Mouse (Mus musculus) forebrain, embryonic 12.5 days (tissue): Measurements from ENCODE around the gene Olfr575. TPM values are rescaled to one million over a fixed set of nuclear protein-coding genes. Genes with fewer than 3 reads are reported as not detected.
A peak's percentile ranks its signal among the peaks of the same experiment; 100 is the strongest.

ENCODE experiments used
- ATAC-seq: fragments of 200-750 bp; cut with Nextera tagmentation; 2 replicates; pipeline ENCODE4 v1.8.0; 2017; ENCODE audit warnings: moderate TSS enrichment; ENCODE audit not compliant: low FRiP score
- H3K27ac ChIP-seq: fragments of 300-500 bp; sonication (generic); 2 replicates; pipeline ENCODE4 v1.5.1; 2016; ENCODE audit warnings: mild to moderate bottlenecking
- H3K27me3 ChIP-seq: fragments of 300-500 bp; sonication (generic); 2 replicates; pipeline ENCODE4 v1.6.1; 2016; ENCODE audit warnings: mild to moderate bottlenecking
- H3K36me3 ChIP-seq: fragments of 300-500 bp; sonication (generic); replicated peaks from 2 replicates; pipeline ENCODE4 v1.6.1; 2016; ENCODE audit warnings: mild to moderate bottlenecking
- H3K4me1 ChIP-seq: fragments of 300-500 bp; sonication (generic); 2 replicates; pipeline ENCODE4 v1.6.1; 2016
- H3K4me2 ChIP-seq: fragments of 300-500 bp; sonication (generic); 2 replicates; pipeline ENCODE4 v1.6.1; 2016; ENCODE audit warnings: mild to moderate bottlenecking, moderate library complexity
- H3K4me3 ChIP-seq: fragments of 300-500 bp; sonication (generic); replicated peaks from 2 replicates; pipeline ENCODE4 v1.5.1; 2016; ENCODE audit warnings: mild to moderate bottlenecking
- H3K9ac ChIP-seq: fragments of 300-500 bp; sonication (generic); 2 replicates; pipeline ENCODE4 v1.6.1; 2016; ENCODE audit warnings: mild to moderate bottlenecking
- H3K9me3 ChIP-seq: fragments of 300-500 bp; sonication (generic); 2 replicates; pipeline ENCODE4 v1.6.1; 2016
- WGBS: fragments of 180-500 bp; shearing (Covaris S2); methylation state at CpG from one replicate; pipeline ENCODE4 v1.1.7; 2016; 5-methylcytosine and 5-hydroxymethylcytosine counted together
- polyA plus RNA-seq: library from polyadenylated mRNA; unstranded; fragments of >200 nt; fragmentation: Nextera tagmentation; extraction: Ambion mirVana; gene quantifications from 2 replicates; pipeline ENCODE4 v1.2.1, GENCODE M21; 2016

Gene Olfr575
- not detected in 2 replicates for polyA plus RNA-seq

DNA sequence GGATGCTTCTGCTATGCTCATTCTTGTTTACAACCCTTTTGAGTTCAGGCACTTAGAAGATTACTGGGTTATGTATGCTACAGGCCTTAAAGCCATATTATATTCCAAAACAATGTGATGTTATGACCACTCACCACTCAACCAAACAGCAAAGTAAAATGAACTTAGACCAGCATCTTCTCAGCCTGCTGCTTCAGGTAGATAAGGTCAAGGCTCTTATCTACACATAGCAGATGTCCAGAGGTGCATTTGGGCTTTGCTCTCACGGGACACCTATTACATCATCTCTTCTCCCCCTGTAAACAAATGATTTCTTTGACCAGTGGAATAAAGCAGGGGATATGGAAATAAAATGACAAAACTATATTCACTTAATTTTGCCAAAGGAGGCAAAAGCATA lies at the start of gene Olfr575:
Olfr575 (minus strand) TSS at position 183 of the 400 bp plus-strand sequence.
- Histone ChIP-seq H3K4me2 (no peak within 1 kb of the TSS), H3K36me3 (no peaks in the 10 kb centered on the region), H3K9me3 (no peaks in the 10 kb centered on the region), H3K4me1 (no peaks in the 10 kb centered on the region), H3K4me3 (no peak within 1 kb of the TSS), H3K27ac (no peak within 1 kb of the TSS), H3K9ac (no peak within 1 kb of the TSS), H3K27me3 (no peaks in the 10 kb centered on the region)
- no peak for ATAC-seq
- WGBS, result 76% methylated on average over 1 of the region's 1 CpGs

DNA sequence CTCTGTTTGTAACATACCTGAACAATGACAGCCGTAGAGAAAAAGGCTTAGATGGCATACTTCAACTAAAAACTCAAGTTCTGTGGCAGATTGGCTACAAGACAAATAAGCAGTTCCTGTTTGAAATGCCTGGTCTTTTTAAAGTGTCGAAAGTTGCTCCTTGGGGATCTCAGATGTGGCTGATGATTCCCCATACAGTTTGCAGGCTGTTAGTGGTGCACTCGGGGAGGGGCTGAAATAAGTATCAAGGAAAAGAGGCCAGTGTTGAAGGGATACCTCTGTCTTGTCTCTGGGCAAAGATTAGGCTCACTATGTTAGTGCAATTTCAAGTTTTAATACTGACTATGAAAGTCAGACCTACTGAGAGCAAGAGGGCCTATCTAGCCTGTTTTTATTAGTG lies 30.6 kb upstream of the Olfr575 start, which contains the start of gene Olfr578:
Olfr578 (minus strand) TSS at position 101 of the 400 bp plus-strand sequence.
- no peaks in the 10 kb centered on the region for H3K27me3 ChIP-seq
- no peaks in the 10 kb centered on the region for H3K4me1 ChIP-seq
- no peak within 1 kb of the TSS for H3K27ac ChIP-seq
- no peaks in the 10 kb centered on the region for H3K36me3 ChIP-seq
- no peak for ATAC-seq
- H3K9me3 ChIP-seq, result no peaks in the 10 kb centered on the region
- 78% methylated on average over 3 of the region's 3 CpGs for WGBS
- H3K9ac ChIP-seq, result no peak within 1 kb of the TSS
- no peak within 1 kb of the TSS for H3K4me2 ChIP-seq
- H3K4me3 ChIP-seq, result no peak within 1 kb of the TSS

DNA sequence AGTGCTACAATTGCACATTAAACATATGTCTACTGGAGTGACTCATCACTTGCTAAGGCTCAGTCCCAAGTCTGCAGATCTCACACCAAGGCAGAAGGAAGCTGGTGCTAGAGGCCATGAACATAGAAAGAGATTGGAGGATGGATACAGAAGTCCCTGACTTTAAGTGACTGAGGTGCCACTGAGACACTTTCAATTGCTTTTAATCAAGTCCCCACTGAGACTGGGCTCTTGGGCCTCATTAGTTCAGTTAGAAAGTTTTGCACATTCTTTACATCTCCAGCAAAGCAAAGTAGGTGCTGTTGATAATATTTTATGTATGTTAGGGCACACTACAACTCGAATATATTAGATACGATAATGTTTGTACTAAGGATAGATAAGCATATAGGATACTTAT lies 17.3 kb upstream of the Olfr575 start, which contains the start of gene Olfr577:
Olfr577 (minus strand) TSS at position 101 of the 400 bp plus-strand sequence.
- H3K4me2 ChIP-seq, result no peak within 1 kb of the TSS
- 91% methylated on average over 2 of the region's 2 CpGs for WGBS
- H3K27me3 ChIP-seq, result no peaks in the 10 kb centered on the region
- H3K9me3 ChIP-seq, result no peaks in the 10 kb centered on the region
- ATAC-seq, result no peak
- no peak within 1 kb of the TSS for H3K9ac ChIP-seq
- H3K4me1 ChIP-seq, result no peaks in the 10 kb centered on the region
- no peaks in the 10 kb centered on the region for H3K36me3 ChIP-seq
- no peak within 1 kb of the TSS for H3K4me3 ChIP-seq
- no peak within 1 kb of the TSS for H3K27ac ChIP-seq

DNA sequence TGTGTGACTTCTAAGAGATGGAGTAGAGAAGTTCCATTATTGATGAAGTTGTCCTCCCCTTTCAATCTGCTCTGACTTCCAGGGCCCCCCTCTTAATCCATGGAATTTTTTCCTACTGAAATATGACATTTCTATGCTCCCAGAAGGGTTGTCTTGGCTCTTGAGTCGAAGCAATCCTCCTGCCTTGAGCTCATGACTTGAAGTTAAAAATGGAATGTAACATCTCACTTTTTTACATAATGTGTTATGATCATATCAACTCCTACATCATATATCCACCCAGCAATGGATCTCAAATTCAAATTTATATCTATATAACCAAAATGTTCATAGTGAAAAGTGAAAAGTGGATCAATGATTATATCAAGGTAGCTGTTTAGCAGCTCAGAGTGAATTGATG lies 15.8 kb upstream of the Olfr575 start:
- no peak overlapping the region for H3K9ac ChIP-seq
- no peaks in the 10 kb centered on the region for H3K9me3 ChIP-seq
- H3K4me2 ChIP-seq, result no peak overlapping the region
- H3K4me1 ChIP-seq, result no peaks in the 10 kb centered on the region
- no peak for ATAC-seq
- H3K27ac ChIP-seq, result no peak overlapping the region
- no peaks in the 10 kb centered on the region for H3K27me3 ChIP-seq
- 53% methylated on average over 1 of the region's 1 CpGs for WGBS
- H3K4me3 ChIP-seq, result no peak overlapping the region
- H3K36me3 ChIP-seq, result no peaks in the 10 kb centered on the region

DNA sequence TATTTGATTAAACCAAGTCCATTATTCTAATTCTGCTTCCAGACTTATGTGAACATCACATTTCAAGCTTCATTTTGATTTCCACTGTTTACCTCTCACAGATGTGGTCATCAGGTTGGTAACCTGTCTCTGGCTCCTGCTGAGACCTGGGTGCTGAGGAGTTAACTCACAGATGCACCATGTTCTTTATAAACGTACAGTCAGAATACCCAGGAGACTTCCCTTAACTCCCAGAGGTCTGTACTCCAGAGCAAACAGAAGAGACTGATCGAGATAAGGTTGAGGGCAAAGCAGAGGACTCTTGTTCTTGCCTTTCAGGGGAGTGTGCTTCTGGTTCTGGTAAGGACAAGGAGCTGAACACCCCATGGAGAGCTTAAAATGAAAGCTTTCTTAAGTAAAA lies 3.8 kb upstream of the Olfr575 start, which contains the start of gene Olfr576:
Olfr576 (plus strand) TSS at position 301 of the 400 bp plus-strand sequence.
- H3K27me3 ChIP-seq, result no peaks in the 10 kb centered on the region
- no peak within 1 kb of the TSS for H3K9ac ChIP-seq
- H3K4me3 ChIP-seq, result no peak within 1 kb of the TSS
- 64% methylated on average over 2 of the region's 2 CpGs for WGBS
- ATAC-seq, result no peak
- H3K4me1 ChIP-seq, result no peaks in the 10 kb centered on the region
- no peaks in the 10 kb centered on the region for H3K9me3 ChIP-seq
- H3K4me2 ChIP-seq, result no peak within 1 kb of the TSS
- H3K36me3 ChIP-seq, result no peaks in the 10 kb centered on the region
- no peak within 1 kb of the TSS for H3K27ac ChIP-seq

DNA sequence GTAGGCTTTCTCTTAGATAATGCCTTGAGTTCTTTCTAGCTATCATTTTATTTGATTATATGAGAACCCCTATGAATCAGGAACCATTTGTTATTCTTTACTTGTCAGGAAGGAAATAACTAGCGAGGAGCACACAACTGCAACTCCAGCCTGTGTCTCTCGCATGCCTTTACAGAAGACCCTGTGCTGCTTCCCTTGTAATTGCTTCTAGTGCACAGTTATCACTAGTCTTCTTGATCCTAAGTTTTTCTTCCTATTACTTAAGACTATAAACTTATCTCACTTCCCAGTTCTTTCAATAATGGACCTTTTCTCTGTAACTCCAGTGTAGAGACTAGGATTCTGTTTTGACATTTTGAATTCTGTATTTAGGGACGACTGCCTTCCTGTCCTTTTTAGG lies 438 bp downstream of the Olfr575 start:
- Histone ChIP-seq H3K9me3 (no peaks in the 10 kb centered on the region), H3K9ac (no peak overlapping the region), H3K27me3 (no peaks in the 10 kb centered on the region), H3K27ac (no peak overlapping the region), H3K4me1 (no peaks in the 10 kb centered on the region), H3K4me2 (no peak overlapping the region), H3K4me3 (no peak overlapping the region), H3K36me3 (no peaks in the 10 kb centered on the region)
- ATAC-seq, result no peak
- WGBS, result 81% methylated on average over 3 of the region's 3 CpGs

DNA sequence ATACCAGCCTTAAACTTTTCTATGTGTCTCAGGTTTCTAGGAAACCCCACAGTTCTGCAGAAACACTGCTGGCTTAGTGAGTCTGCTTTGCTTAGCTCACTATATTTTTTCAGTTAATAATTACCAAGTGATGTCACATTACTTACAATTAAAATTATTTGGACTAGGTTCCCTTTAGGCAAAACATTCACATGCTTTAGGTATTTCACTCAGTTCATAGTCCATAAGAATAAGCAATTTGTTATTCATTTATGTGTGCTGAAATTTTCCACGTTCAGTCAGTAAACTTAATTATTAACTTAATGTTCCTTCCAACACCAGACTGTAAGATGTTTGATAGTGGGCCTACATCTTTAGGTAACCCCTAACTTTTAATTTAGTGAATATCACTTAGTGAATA lies 7.8 kb downstream of the Olfr575 start:
- no peaks in the 10 kb centered on the region for H3K27me3 ChIP-seq
- H3K9me3 ChIP-seq, result no peaks in the 10 kb centered on the region
- no peaks in the 10 kb centered on the region for H3K4me1 ChIP-seq
- no peak for ATAC-seq
- 77% methylated on average over 1 of the region's 1 CpGs for WGBS
- no peak overlapping the region for H3K4me3 ChIP-seq
- H3K9ac ChIP-seq, result no peak overlapping the region
- H3K4me2 ChIP-seq, result no peak overlapping the region
- no peak overlapping the region for H3K27ac ChIP-seq
- H3K36me3 ChIP-seq, result no peaks in the 10 kb centered on the region

DNA sequence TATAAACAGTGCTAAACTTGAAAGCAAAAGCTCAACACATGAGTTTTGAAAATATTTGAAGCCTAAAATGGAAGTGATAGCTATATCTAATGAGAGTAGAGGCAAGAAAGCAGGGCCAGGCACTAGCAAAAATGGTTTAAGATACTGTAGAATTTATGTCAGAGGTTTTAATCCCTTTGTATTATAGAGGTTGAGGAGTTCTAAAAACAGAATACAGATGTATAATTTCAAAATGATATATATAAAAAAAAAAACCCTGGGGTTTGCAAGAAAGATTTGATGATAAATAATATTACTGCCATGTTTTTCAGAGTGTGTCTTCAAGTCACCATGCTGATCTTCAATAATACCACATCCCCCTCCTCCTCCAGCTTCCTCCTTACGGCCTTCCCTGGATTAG lies 10.4 kb downstream of the Olfr575 start, which contains the start of gene Olfr574:
Olfr574 (plus strand) TSS at position 301 of the 400 bp plus-strand sequence.
- WGBS, result 81% methylated on average over 1 of the region's 1 CpGs

DNA sequence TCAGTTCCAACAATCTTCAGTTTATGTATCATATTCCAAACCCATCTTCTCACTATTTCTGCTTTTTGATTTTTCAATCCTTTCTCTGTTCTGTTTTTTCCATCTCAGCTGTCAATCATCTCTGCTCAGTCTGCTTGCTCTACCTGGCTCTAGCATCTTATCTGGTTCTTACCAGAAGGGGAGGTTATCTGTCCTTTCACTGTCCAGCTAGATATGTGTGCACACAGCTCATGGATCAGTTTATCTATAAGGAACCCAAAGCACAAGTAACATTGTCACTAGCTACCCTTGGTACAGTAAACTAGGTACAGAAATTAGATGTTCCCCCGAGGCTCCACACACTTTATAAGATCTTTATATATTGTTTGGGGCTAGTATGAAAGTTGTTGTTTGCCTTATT lies 15.2 kb downstream of the Olfr575 start:
- ATAC-seq, result no peak
- 89% methylated on average over 1 of the region's 1 CpGs for WGBS
- H3K36me3 ChIP-seq, result no peaks in the 10 kb centered on the region

More for the DNA sequence above, 10.4 kb downstream of the Olfr575 start, which contains the start of gene Olfr574:
- Histone ChIP-seq H3K27ac (no peak within 1 kb of the TSS), H3K4me1 (no peaks in the 10 kb centered on the region), H3K9ac (no peak within 1 kb of the TSS), H3K27me3 (no peaks in the 10 kb centered on the region), H3K36me3 (no peaks in the 10 kb centered on the region), H3K4me2 (no peak within 1 kb of the TSS), H3K9me3 (no peaks in the 10 kb centered on the region), H3K4me3 (no peak within 1 kb of the TSS)
- no peak for ATAC-seq

DNA sequence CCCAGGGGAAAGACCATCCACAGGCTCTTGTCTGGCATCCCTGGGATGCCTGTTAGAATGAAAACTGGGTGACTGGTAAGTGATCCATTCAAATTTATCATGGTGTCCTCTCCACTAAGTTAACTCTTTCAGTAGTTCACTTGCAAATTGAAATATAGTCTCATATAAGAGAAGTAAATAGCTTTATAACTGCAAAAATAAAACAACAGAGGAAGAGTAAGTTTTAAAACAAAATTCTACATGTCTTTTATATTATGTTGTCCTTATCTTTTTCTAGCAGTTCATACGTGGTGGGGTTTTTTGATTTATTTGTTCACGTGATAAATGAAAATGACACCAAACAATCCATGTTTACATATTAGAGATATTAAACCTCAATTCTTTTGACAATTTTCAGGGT lies 16.1 kb downstream of the Olfr575 start, which contains the start of gene Olfr573-ps1:
Olfr573-ps1 (minus strand) TSS at position 101 of the 400 bp plus-strand sequence.
- Histone ChIP-seq H3K9me3 (no peaks in the 10 kb centered on the region), H3K4me2 (no peak within 1 kb of the TSS), H3K27ac (no peak within 1 kb of the TSS), H3K27me3 (no peaks in the 10 kb centered on the region), H3K9ac (no peak within 1 kb of the TSS), H3K4me3 (no peak within 1 kb of the TSS), H3K36me3 (no peaks in the 10 kb centered on the region), H3K4me1 (no peaks in the 10 kb centered on the region)
- no peak for ATAC-seq
- WGBS, result 88% methylated on average over 2 of the region's 2 CpGs

More for the DNA sequence above, 15.2 kb downstream of the Olfr575 start:
- Histone ChIP-seq H3K4me3 (no peak overlapping the region), H3K4me1 (no peaks in the 10 kb centered on the region), H3K27me3 (no peaks in the 10 kb centered on the region), H3K27ac (no peak overlapping the region), H3K9ac (no peak overlapping the region), H3K9me3 (no peaks in the 10 kb centered on the region), H3K4me2 (no peak overlapping the region)

DNA sequence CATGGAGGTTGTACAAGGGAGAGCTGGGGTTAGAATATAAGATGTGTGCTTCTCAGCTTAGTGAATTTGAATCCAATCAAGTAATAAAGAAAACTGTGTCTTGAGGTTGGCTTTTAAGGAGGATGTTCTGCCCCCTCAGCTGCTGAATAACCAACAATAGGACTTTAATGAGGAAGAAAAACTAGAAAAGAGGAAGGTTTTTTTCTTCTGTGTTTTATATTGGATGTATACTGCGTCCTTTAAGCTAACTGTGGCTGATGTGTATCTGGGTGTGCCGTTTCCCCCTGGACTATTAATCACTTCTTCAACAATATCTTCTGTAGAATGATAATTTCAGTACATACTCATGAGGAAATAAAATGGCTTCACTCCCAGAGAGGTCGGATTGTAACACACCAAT lies 31.5 kb downstream of the Olfr575 start:
- 73% methylated on average over 3 of the region's 3 CpGs for WGBS
- no peaks in the 10 kb centered on the region for H3K4me1 ChIP-seq
- H3K4me2 ChIP-seq, result no peak overlapping the region
- H3K27me3 ChIP-seq, result no peaks in the 10 kb centered on the region
- H3K4me3 ChIP-seq, result no peak overlapping the region
- no peak overlapping the region for H3K27ac ChIP-seq
- no peaks in the 10 kb centered on the region for H3K36me3 ChIP-seq
- ATAC-seq, result no peak
- no peaks in the 10 kb centered on the region for H3K9me3 ChIP-seq
- H3K9ac ChIP-seq, result no peak overlapping the region

DNA sequence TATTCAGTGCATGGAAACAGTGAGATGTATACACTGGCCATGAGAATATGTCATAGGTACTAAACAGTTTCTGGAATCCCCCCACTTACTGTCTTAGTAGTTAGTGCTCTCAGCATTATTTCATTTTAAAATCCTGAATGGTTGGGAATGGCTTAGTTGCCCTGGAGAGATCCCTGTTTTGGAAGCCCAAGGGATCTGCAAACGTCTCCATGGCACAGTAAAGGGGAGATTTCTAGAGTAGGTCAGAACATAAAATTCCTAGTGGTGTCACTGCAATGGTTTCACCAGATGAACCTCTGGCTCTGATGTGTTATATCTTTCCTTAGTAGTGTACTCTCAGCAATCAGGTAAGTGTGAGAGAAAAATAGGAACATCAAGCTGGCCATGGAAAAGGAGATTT lies 34.5 kb downstream of the Olfr575 start, which contains the start of gene Olfr572:
Olfr572 (plus strand) TSS at position 301 of the 400 bp plus-strand sequence.
- Histone ChIP-seq H3K4me3 (no peak within 1 kb of the TSS), H3K27me3 (no peaks in the 10 kb centered on the region), H3K4me1 (no peaks in the 10 kb centered on the region), H3K27ac (no peak within 1 kb of the TSS), H3K9me3 (no peaks in the 10 kb centered on the region), H3K9ac (no peak within 1 kb of the TSS), H3K4me2 (no peak within 1 kb of the TSS), H3K36me3 (no peaks in the 10 kb centered on the region)
- ATAC-seq, result no peak
- 74% methylated on average over 1 of the region's 1 CpGs for WGBS

DNA sequence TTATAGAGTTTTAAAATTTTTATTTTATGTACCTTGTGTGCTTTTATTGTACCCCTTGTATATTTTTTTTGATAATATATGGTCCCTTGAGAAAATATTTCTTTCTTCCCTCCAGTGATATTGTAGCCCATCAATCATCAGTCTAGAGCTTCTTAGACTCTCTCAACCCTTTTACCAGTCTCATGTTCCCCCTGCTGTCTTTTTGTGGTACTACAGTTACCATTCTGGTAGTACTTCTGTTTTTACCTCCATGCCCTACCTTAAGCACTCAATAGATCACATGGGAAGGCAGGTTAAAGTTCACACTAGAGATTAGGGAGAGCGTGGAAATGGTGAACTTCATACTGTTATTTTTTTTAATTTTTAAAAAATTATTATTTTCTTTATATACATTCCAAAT lies 38.9 kb downstream of the Olfr575 start:
- peak; percentile 79 for ATAC-seq
- Histone ChIP-seq H3K4me2 (no peak overlapping the region), H3K4me1 (no peaks in the 10 kb centered on the region), H3K9ac (no peak overlapping the region), H3K27me3 (no peaks in the 10 kb centered on the region), H3K4me3 (no peak overlapping the region), H3K27ac (no peak overlapping the region), H3K9me3 (no peaks in the 10 kb centered on the region), H3K36me3 (no peaks in the 10 kb centered on the region)
- WGBS, result 25% methylated on average over 1 of the region's 1 CpGs
